Mouse (Mus musculus) forebrain, embryonic 14.5 days (tissue): ENCODE data around the gene Actn1. TPM values are rescaled to one million over a fixed set of nuclear protein-coding genes. Genes with fewer than 3 reads are reported as not detected.
"Not testable (repeated sequence)": the region's sequence is repeated elsewhere in the genome, so short reads cannot be mapped to it uniquely, and the experiment has no call there.

Experiments used
- ATAC-seq: fragments of 200-750 bp; cut with Nextera tagmentation; 2 replicates; pipeline ENCODE4 v1.8.0; 2017; ENCODE audit warnings: mild to moderate bottlenecking, moderate library complexity
- DNase-seq: peaks from one replicate; pipeline ENCODE4 v3.0.0-alpha.2; 2015; ENCODE audit warnings: low spot score
- H3K27ac ChIP-seq: fragments of 300-500 bp; sonication (generic); 2 replicates; pipeline ENCODE4 v1.5.1; 2014; ENCODE audit warnings: low read depth, mild to moderate bottlenecking, control low read depth, low read length, moderate library complexity
- H3K27me3 ChIP-seq: fragments of 300-500 bp; sonication (generic); replicated peaks from 2 replicates; pipeline ENCODE4 v1.6.1; 2014; ENCODE audit warnings: low read length, control low read depth, mixed read lengths; ENCODE audit not compliant: control insufficient read depth, insufficient read depth
- H3K36me3 ChIP-seq: fragments of 300-500 bp; sonication (generic); 2 replicates; pipeline ENCODE4 v1.6.1; 2014; ENCODE audit warnings: low read length, control low read depth; ENCODE audit not compliant: control insufficient read depth, insufficient read depth
- H3K4me1 ChIP-seq: fragments of 300-500 bp; sonication (generic); 2 replicates; pipeline ENCODE4 v1.6.1; 2014; ENCODE audit warnings: antibody characterized with exemption, low read length, control low read depth; ENCODE audit not compliant: control insufficient read depth, insufficient read depth
- H3K4me2 ChIP-seq: fragments of 300-500 bp; sonication (generic); 2 replicates; pipeline ENCODE4 v1.6.1; 2014; ENCODE audit warnings: mild to moderate bottlenecking, control low read depth, low read length
- H3K4me3 ChIP-seq: fragments of 300-500 bp; sonication (generic); 2 replicates; pipeline ENCODE4 v1.5.1; 2014; ENCODE audit warnings: low read depth, low read length, control low read depth
- H3K9ac ChIP-seq: fragments of 300-500 bp; sonication (generic); 2 replicates; pipeline ENCODE4 v1.6.1; 2014; ENCODE audit warnings: mild to moderate bottlenecking, low read length, control low read depth, moderate library complexity
- H3K9me3 ChIP-seq: fragments of 300-500 bp; sonication (generic); replicated peaks from 2 replicates; pipeline ENCODE4 v1.6.1; 2016; ENCODE audit warnings: low read length, control low read depth, mixed read lengths; ENCODE audit not compliant: control insufficient read depth
- WGBS: fragments of 180-500 bp; shearing (Covaris S2); extraction: QIAGEN DNeasy Blood & Tissue Kit; methylation state at CpG from one replicate; pipeline ENCODE4 v1.1.7; 2014; 5-methylcytosine and 5-hydroxymethylcytosine counted together
- polyA plus RNA-seq: library from polyadenylated mRNA; unstranded; fragments of >200 nt; fragmentation: Nextera tagmentation; extraction: Ambion mirVana; gene quantifications from 2 replicates; pipeline ENCODE4 v1.2.1, GENCODE M21; 2014

The Actn1 gene
- polyA plus RNA-seq, 1 experiment from 2014 or later: 7.1 TPM

- Histone ChIP-seq H3K36me3 (no peaks in the 10 kb centered on the region), H3K9me3 (no peaks in the 10 kb centered on the region), H3K27me3 (no peaks in the 10 kb centered on the region), H3K4me1 (no peaks in the 10 kb centered on the region), H3K4me2 (no peak overlapping the region), H3K4me3 (no peak overlapping the region), H3K9ac (no peak overlapping the region), H3K27ac (no peak overlapping the region)
- 43% methylated on average over 5 of the region's 5 CpGs for WGBS
- ATAC-seq: no peak
- no peak for DNase-seq
Measured at GRCm38 (mm10) chr12:80285890-80286289, 25.7 kb upstream of the Actn1 start.

GRCm38 (mm10) chr12:80284251-80284650, 24.1 kb upstream of the Actn1 start:
- 86% methylated on average over 2 of the region's 2 CpGs for WGBS
- not testable (repeated sequence) for H3K27me3 ChIP-seq, H3K9ac ChIP-seq, H3K4me2 ChIP-seq, H3K9me3 ChIP-seq, H3K36me3 ChIP-seq, H3K27ac ChIP-seq, DNase-seq, H3K4me1 ChIP-seq, ATAC-seq, H3K4me3 ChIP-seq

- Histone ChIP-seq H3K9me3 (no peaks in the 10 kb centered on the region), H3K27ac (no peak overlapping the region), H3K4me3 (no peak overlapping the region), H3K4me1 (no peaks in the 10 kb centered on the region), H3K4me2 (no peak overlapping the region), H3K9ac (no peak overlapping the region), H3K27me3 (no peaks in the 10 kb centered on the region), H3K36me3 (no peaks in the 10 kb centered on the region)
- DNase-seq (no peak), ATAC-seq (no peak)
- 88% methylated on average over 10 of the region's 10 CpGs for WGBS
Measured at GRCm38 (mm10) chr12:80278866-80279265, 18.7 kb upstream of the Actn1 start.

- no peak for ATAC-seq
- Histone ChIP-seq H3K4me2 (no peak overlapping the region), H3K27me3 (no peaks in the 10 kb centered on the region), H3K27ac (no peak overlapping the region), H3K9me3 (no peaks in the 10 kb centered on the region), H3K9ac (no peak overlapping the region), H3K4me1 (no peaks in the 10 kb centered on the region), H3K36me3 (no peaks in the 10 kb centered on the region), H3K4me3 (no peak overlapping the region)
- DNase-seq: no peak
- 83% methylated on average over 8 of the region's 8 CpGs for WGBS
Measured at GRCm38 (mm10) chr12:80277428-80277827, 17.3 kb upstream of the Actn1 start.

GRCm38 (mm10) chr12:80275187-80275820, 15.1 kb upstream of the Actn1 start:
- no peaks in the 10 kb centered on the region for H3K4me1 ChIP-seq
- H3K36me3 ChIP-seq: no peaks in the 10 kb centered on the region
- no peaks in the 10 kb centered on the region for H3K9me3 ChIP-seq
- no peaks in the 10 kb centered on the region for H3K27me3 ChIP-seq
- no peak overlapping the region for H3K9ac ChIP-seq
- peak; percentile 14 for DNase-seq
- no peak overlapping the region for H3K4me3 ChIP-seq
- no peak overlapping the region for H3K4me2 ChIP-seq
- H3K27ac ChIP-seq: no peak overlapping the region
- 89% methylated on average over 5 of the region's 5 CpGs for WGBS
- no peak for ATAC-seq

GRCm38 (mm10) chr12:80273020-80273686, 13.0 kb upstream of the Actn1 start:
- 16% methylated on average over 10 of the region's 10 CpGs for WGBS
- ATAC-seq (peak; percentile 82), DNase-seq (peak; percentile 75)
- H3K36me3 ChIP-seq: no peaks in the 10 kb centered on the region
- no peaks in the 10 kb centered on the region for H3K27me3 ChIP-seq
- peak overlapping the region; percentile 20; the same call in 1 of the 2 replicates for H3K4me2 ChIP-seq
- H3K27ac ChIP-seq: no peak overlapping the region
- H3K4me3 ChIP-seq: no peak overlapping the region
- H3K9me3 ChIP-seq: no peaks in the 10 kb centered on the region
- H3K9ac ChIP-seq: no peak overlapping the region
- no peaks in the 10 kb centered on the region for H3K4me1 ChIP-seq

GRCm38 (mm10) chr12:80271806-80272205, 11.6 kb upstream of the Actn1 start:
- no peaks in the 10 kb centered on the region for H3K36me3 ChIP-seq
- no peak overlapping the region for H3K4me3 ChIP-seq
- no peak for ATAC-seq
- H3K4me1 ChIP-seq: no peaks in the 10 kb centered on the region
- DNase-seq: no peak
- no peak overlapping the region for H3K4me2 ChIP-seq
- no peaks in the 10 kb centered on the region for H3K27me3 ChIP-seq
- H3K27ac ChIP-seq: no peak overlapping the region
- 25% methylated on average over 5 of the region's 5 CpGs for WGBS
- no peak overlapping the region for H3K9ac ChIP-seq
- no peaks in the 10 kb centered on the region for H3K9me3 ChIP-seq

- no peak overlapping the region for H3K4me2 ChIP-seq
- no peak for ATAC-seq
- WGBS: 30% methylated on average over 3 of the region's 3 CpGs
- H3K27ac ChIP-seq: no peak overlapping the region
- H3K9me3 ChIP-seq: no peaks in the 10 kb centered on the region
- H3K9ac ChIP-seq: no peak overlapping the region
- H3K4me1 ChIP-seq: no peaks in the 10 kb centered on the region
- no peaks in the 10 kb centered on the region for H3K36me3 ChIP-seq
- no peaks in the 10 kb centered on the region for H3K27me3 ChIP-seq
- DNase-seq: no peak
- no peak overlapping the region for H3K4me3 ChIP-seq
Measured at GRCm38 (mm10) chr12:80270924-80271323, 10.8 kb upstream of the Actn1 start.

GRCm38 (mm10) chr12:80269303-80269702, 9.1 kb upstream of the Actn1 start:
- WGBS: 89% methylated on average over 2 of the region's 2 CpGs
- DNase-seq: no peak
- H3K36me3 ChIP-seq: no peaks in the 10 kb centered on the region
- H3K27me3 ChIP-seq: no peaks in the 10 kb centered on the region
- ATAC-seq: no peak
- H3K27ac ChIP-seq: no peak overlapping the region
- H3K9me3 ChIP-seq: no peaks in the 10 kb centered on the region
- no peaks in the 10 kb centered on the region for H3K4me1 ChIP-seq
- H3K4me2 ChIP-seq: no peak overlapping the region
- H3K9ac ChIP-seq: no peak overlapping the region
- H3K4me3 ChIP-seq: no peak overlapping the region
